ENCODE assay signal across 27 mouse cellular contexts in genomic region chr11:22353962-22354621, GRCm38 (mm10).
"Had no signal": no experiment of that assay in that cellular context is flagged by ENCODE, and none has a peak within 500 bp of the region (broad histone marks: within the 10 kb centered on the region; RNA-seq: fewer than 3 reads in every experiment).

No protein-coding gene starts in this region.

- H3K36me3 ChIP-seq: heart, embryonic 10.5 days; heart, embryonic 12.5 days; hindbrain, embryonic 10.5 days; hindbrain, embryonic 12.5 days; intestine, embryonic 15.5 days; limb, embryonic 13.5 days; limb, embryonic 15.5 days; liver, embryonic 12.5 days had no signal

- ATAC-seq: hindbrain, embryonic 16.5 days; inflammation-experienced regulatory T-cells, adult 6 months; intestine, embryonic 15.5 days; intestine, postnatal 0 days; liver, embryonic 12.5 days had no signal

- H3K9ac ChIP-seq: heart, embryonic 12.5 days; hindbrain, embryonic 12.5 days; hindbrain, embryonic 14.5 days; intestine, embryonic 15.5 days; limb, embryonic 13.5 days; limb, embryonic 15.5 days; liver, embryonic 12.5 days; liver, embryonic 14.5 days had no signal

- H3K27ac ChIP-seq: gastrocnemius, adult 2 months; heart, embryonic 10.5 days; hindbrain, embryonic 10.5 days; hindbrain, embryonic 12.5 days; hindbrain, embryonic 14.5 days; intestine, embryonic 15.5 days; limb, embryonic 13.5 days; limb, embryonic 15.5 days; liver, embryonic 12.5 days; liver, embryonic 14.5 days had no signal

- H3K9me3 ChIP-seq: heart, embryonic 10.5 days; heart, embryonic 12.5 days; hindbrain, embryonic 12.5 days; intestine, embryonic 15.5 days; limb, embryonic 13.5 days; limb, embryonic 15.5 days; liver, embryonic 12.5 days had no signal

- H3K4me3 ChIP-seq: gastrocnemius, adult 2 months; heart, embryonic 10.5 days; heart, embryonic 12.5 days; hindbrain, embryonic 10.5 days; hindbrain, embryonic 12.5 days; intestine, embryonic 15.5 days; limb, embryonic 13.5 days; limb, embryonic 15.5 days; liver, embryonic 12.5 days had no signal

- DNase-seq: gastrocnemius, adult 2 months; gastrocnemius, postnatal 10 days; gastrocnemius, postnatal 25 days; heart, adult 18-20 months; heart, postnatal 10 days; heart, postnatal 4 days; kidney, adult 18-20 months; kidney, adult 8-10 months; kidney, postnatal 10 days; kidney, postnatal 25 days; kidney, postnatal 4 days; layer of hippocampus, adult 9-11 months; layer of hippocampus, postnatal 36 days; left cerebral cortex, postnatal 4 days had no signal

- H3K4me2 ChIP-seq: heart, embryonic 12.5 days; hindbrain, embryonic 12.5 days; hindbrain, embryonic 14.5 days; intestine, embryonic 15.5 days; limb, embryonic 13.5 days; limb, embryonic 15.5 days; liver, embryonic 12.5 days had no signal

- H3K27me3 ChIP-seq: heart, embryonic 12.5 days; hindbrain, embryonic 12.5 days; intestine, embryonic 15.5 days; limb, embryonic 13.5 days; limb, embryonic 15.5 days; liver, embryonic 12.5 days had no signal

- H3K4me1 ChIP-seq: heart, embryonic 10.5 days; heart, embryonic 12.5 days; intestine, embryonic 15.5 days; limb, embryonic 13.5 days; limb, embryonic 15.5 days; liver, embryonic 12.5 days had no signal
